ENCODE assay signal across 10 mouse cellular contexts in genomic region chr12:101767306-101768053, GRCm38 (mm10). TPM values are rescaled to one million over a fixed set of nuclear protein-coding genes. Genes with fewer than 3 reads are reported as not detected.
DNase-seq lines count a peak whose midpoint lies in the region; ATAC-seq and TF ChIP-seq lines count a peak whose summit lies in the region.
"Had no signal": no experiment of that assay in that cellular context is flagged by ENCODE, and none has a peak within 500 bp of the region (broad histone marks: within the 10 kb centered on the region; RNA-seq: fewer than 3 reads in every experiment).

No protein-coding gene starts in this region.

- 0 out of 2 replicates have a peak, but pooled peaks have one; percentile 35 for ATAC-seq in kidney, postnatal 0 days (replicated peaks; ENCODE audit: low FRiP score, low read depth)
- peak; percentile 76 for ATAC-seq in stomach, embryonic 14.5 days (ENCODE audit: insufficient number of reproducible peaks, insufficient read depth, low FRiP score, low read depth)

- H3K27ac ChIP-seq in kidney, postnatal 0 days: no peak overlapping the region
- H3K27ac ChIP-seq in stomach, embryonic 14.5 days (ENCODE audit: low read length): peak overlapping the region; percentile 24; the same call in 1 of the 2 replicates
- no peak overlapping the region for H3K27ac ChIP-seq in left cerebral cortex, adult 2 months
- H3K27ac ChIP-seq: liver, embryonic 15.5 days had no signal

- TF ChIP-seq CTCF in kidney, postnatal 0 days (IDR thresholded peaks at IDR 0.05; ENCODE audit: low read depth): no peak
- TF ChIP-seq CTCF in left cerebral cortex, adult 2 months (IDR thresholded peaks at IDR 0.05): no peak

- DNase-seq in left cerebral cortex, postnatal 4 days: peak; percentile 9
- no peak for DNase-seq in left cerebral cortex, adult 18-20 months (ENCODE audit: low spot score in 2 of 2)
- DNase-seq in gonadal fat pad, adult 2 months (ENCODE audit: low read depth): peak; percentile 77
- DNase-seq in kidney, postnatal 0 days (ENCODE audit: low spot score): peak; percentile 18
- no peak for DNase-seq in gastrocnemius, postnatal 36 days
- DNase-seq in left cerebral cortex, adult 2 months (ENCODE audit: extremely low spot score in 1 of 2, low spot score in 2 of 2): no peak
- DNase-seq in retina, embryonic 14.5 days (ENCODE audit: low spot score): no peak
- DNase-seq: right cerebral cortex, postnatal 25 days had no signal

- H3K36me3 ChIP-seq in kidney, postnatal 0 days (ENCODE audit: insufficient read depth, low read length): no peaks in the 10 kb centered on the region
- H3K36me3 ChIP-seq in stomach, embryonic 14.5 days (ENCODE audit: control insufficient read depth, insufficient read depth, low read length): no peaks in the 10 kb centered on the region
- H3K36me3 ChIP-seq: liver, embryonic 15.5 days had no signal

- intact Hi-C loops in left cerebral cortex, postnatal 4 days (cut with DNase I): no loop called here
- intact Hi-C loops in gastrocnemius, postnatal 36 days (cut with DNase I): no loop called here
- intact Hi-C loops in left cerebral cortex, adult 2 months (cut with DNase I): no loop called here

- H3K27me3 ChIP-seq in kidney, postnatal 0 days (ENCODE audit: insufficient read depth, low read length): no peaks in the 10 kb centered on the region
- H3K27me3 ChIP-seq in stomach, embryonic 14.5 days (ENCODE audit: control insufficient read depth, insufficient read depth, low read length): no peaks in the 10 kb centered on the region
- H3K27me3 ChIP-seq: liver, embryonic 15.5 days had no signal

- peaks cover 4% of the 10 kb centered on the region; the same call in 1 of the 2 replicates for H3K4me1 ChIP-seq in kidney, postnatal 0 days (replicated peaks; ENCODE audit: insufficient read depth, low read length)
- H3K4me1 ChIP-seq in stomach, embryonic 14.5 days (ENCODE audit: control insufficient read depth, insufficient read depth, low read length): 0 out of 2 replicates have a peak, but pooled peaks cover 8% of the 10 kb centered on the region
- H3K4me1 ChIP-seq: liver, embryonic 15.5 days had no signal

- no peaks in the 10 kb centered on the region for H3K9me3 ChIP-seq in kidney, postnatal 0 days (replicated peaks; ENCODE audit: low read length)
- H3K9me3 ChIP-seq in stomach, embryonic 14.5 days (ENCODE audit: control insufficient read depth, low read depth, low read length): no peaks in the 10 kb centered on the region
- H3K9me3 ChIP-seq: liver, embryonic 15.5 days had no signal

- 47% methylated on average over 9 of the region's 9 CpGs for WGBS in kidney, postnatal 0 days
- WGBS in stomach, embryonic 14.5 days: 51% methylated on average over 9 of the region's 9 CpGs

- H3K9ac ChIP-seq in kidney, postnatal 0 days (ENCODE audit: low read depth, low read length): no peak overlapping the region
- H3K9ac ChIP-seq in stomach, embryonic 14.5 days (replicated peaks; ENCODE audit: low read depth, low read length): no peak overlapping the region
- H3K9ac ChIP-seq: liver, embryonic 15.5 days had no signal

- H3K4me3 ChIP-seq in kidney, postnatal 0 days (replicated peaks; ENCODE audit: low read depth, low read length): no peak overlapping the region
- no peak overlapping the region for H3K4me3 ChIP-seq in stomach, embryonic 14.5 days (ENCODE audit: low read depth, low read length)
- no peak overlapping the region for H3K4me3 ChIP-seq in left cerebral cortex, adult 2 months
- H3K4me3 ChIP-seq: liver, embryonic 15.5 days had no signal

- no peak overlapping the region for H3K4me2 ChIP-seq in kidney, postnatal 0 days (ENCODE audit: low read length)
- H3K4me2 ChIP-seq in stomach, embryonic 14.5 days (replicated peaks; ENCODE audit: low read depth, low read length): no peak overlapping the region
- H3K4me2 ChIP-seq: liver, embryonic 15.5 days had no signal

RNA-seq across cellular contexts. Expression of gene Tc2n, which starts 49.2 kb away (rescaled TPM):
- under 1 TPM; 0.38 to 0.64 TPM for total RNA-seq in left cerebral cortex, postnatal 4 days (2021)
- under 1 TPM; 0.61 to 0.70 TPM for total RNA-seq in left cerebral cortex, adult 18-20 months (2021)
- polyA plus RNA-seq in gonadal fat pad, adult 2 months (2012; rRNA removed): 0.68 and 1.4 TPM in 2 replicates
- 0.37 and 0.58 TPM in 2 replicates for polyA plus RNA-seq in kidney, postnatal 0 days (2015; fragmentation: Nextera tagmentation; extraction: Ambion mirVana)
- polyA plus RNA-seq in stomach, embryonic 14.5 days (2014; fragmentation: Nextera tagmentation; extraction: Ambion mirVana): 2.6 and 3.1 TPM in 2 replicates
- total RNA-seq in gastrocnemius, postnatal 36 days (2021): under 1 TPM; 0.12 to 0.31 TPM
- under 1 TPM; 0.19 to 0.23 TPM for total RNA-seq in left cerebral cortex, adult 2 months (2021)

RNA-seq across cellular contexts. Expression of gene Fbln5, which starts 51.4 kb away (rescaled TPM):
- total RNA-seq in left cerebral cortex, postnatal 4 days (2021): 1 to 10 TPM; 9.2 TPM
- total RNA-seq in left cerebral cortex, adult 18-20 months (2021): 1 to 10 TPM; 6.9 to 7.1 TPM
- 69.0 and 85.6 TPM in 2 replicates for polyA plus RNA-seq in gonadal fat pad, adult 2 months (2012; rRNA removed)
- polyA plus RNA-seq in kidney, postnatal 0 days (2015; fragmentation: Nextera tagmentation; extraction: Ambion mirVana): 162 and 187 TPM in 2 replicates
- polyA plus RNA-seq in stomach, embryonic 14.5 days (2014; fragmentation: Nextera tagmentation; extraction: Ambion mirVana): 50.6 and 52.4 TPM in 2 replicates
- 10 to 100 TPM; 15.2 to 16.0 TPM for total RNA-seq in gastrocnemius, postnatal 36 days (2021)
- 1 to 10 TPM; 4.7 to 6.5 TPM for total RNA-seq in left cerebral cortex, adult 2 months (2021)

Comparison
In these comparisons a context has a peak if more than half of its experiments do, and no peak if none do; other contexts are left out.
1. DNase-seq: peak in left cerebral cortex, postnatal 4 days (single experiment), gonadal fat pad, adult 2 months (single experiment) and kidney, postnatal 0 days (single experiment); none in left cerebral cortex, adult 18-20 months (0 of 2), gastrocnemius, postnatal 36 days (0 of 2), left cerebral cortex, adult 2 months (0 of 2) and retina, embryonic 14.5 days (single experiment).